Mouse (Mus musculus) liver, embryonic 13.5 days (tissue): Measurements from ENCODE around the gene Klc1. TPM values are rescaled to one million over a fixed set of nuclear protein-coding genes. Genes with fewer than 3 reads are reported as not detected.

Experiments
- ATAC-seq: fragments of 200-750 bp; cut with Nextera tagmentation; 2 replicates; pipeline ENCODE4 v1.8.0; 2017; ENCODE audit warnings: low read depth, mild to moderate bottlenecking, moderate number of reproducible peaks, moderate library complexity
- DNase-seq: peaks from one replicate; pipeline ENCODE4 v3.0.0; 2022
- H3K27ac ChIP-seq: fragments of 300-500 bp; sonication (generic); 2 replicates; pipeline ENCODE4 v1.5.1; 2015; ENCODE audit warnings: moderate library complexity, mild to moderate bottlenecking, inconsistent platforms
- H3K27me3 ChIP-seq: fragments of 300-500 bp; sonication (generic); 2 replicates; pipeline ENCODE4 v1.6.1; 2015; ENCODE audit warnings: mild to moderate bottlenecking, inconsistent platforms
- H3K36me3 ChIP-seq: fragments of 300-500 bp; sonication (generic); 2 replicates; pipeline ENCODE4 v1.6.1; 2015; ENCODE audit warnings: mild to moderate bottlenecking, inconsistent platforms
- H3K4me1 ChIP-seq: fragments of 300-500 bp; sonication (generic); replicated peaks from 2 replicates; pipeline ENCODE4 v1.6.1; 2015; ENCODE audit warnings: inconsistent platforms
- H3K4me2 ChIP-seq: fragments of 300-500 bp; sonication (generic); 2 replicates; pipeline ENCODE4 v1.6.1; 2015; ENCODE audit warnings: inconsistent platforms, mild to moderate bottlenecking, moderate library complexity
- H3K4me3 ChIP-seq: fragments of 300-500 bp; sonication (generic); replicated peaks from 2 replicates; pipeline ENCODE4 v1.5.1; 2015; ENCODE audit warnings: mild to moderate bottlenecking, inconsistent platforms
- H3K9ac ChIP-seq: fragments of 300-500 bp; sonication (generic); 2 replicates; pipeline ENCODE4 v1.6.1; 2015; ENCODE audit warnings: mild to moderate bottlenecking, inconsistent platforms
- H3K9me3 ChIP-seq: fragments of 300-500 bp; sonication (generic); replicated peaks from 2 replicates; pipeline ENCODE4 v1.6.1; 2016; ENCODE audit warnings: inconsistent platforms
- WGBS: fragments of 180-500 bp; shearing (Covaris S2); methylation state at CpG from one replicate; pipeline ENCODE4 v1.1.7; 2015; ENCODE audit not compliant: insufficient replicate concordance; 5-methylcytosine and 5-hydroxymethylcytosine counted together
- polyA plus RNA-seq: library from polyadenylated mRNA; unstranded; fragments of >200 nt; fragmentation: Nextera tagmentation; extraction: Ambion mirVana; gene quantifications from 2 replicates; pipeline ENCODE4 v1.2.1, GENCODE M21; 2015

Klc1 gene
- polyA plus RNA-seq, 1 experiment from 2014 or later: 22.5 TPM

GRCm38 (mm10) chr12:111774156-111774555 lies 15.5 kb downstream of the Klc1 start:
- H3K36me3 ChIP-seq: peaks cover 83% of the 10 kb centered on the region
- H3K4me2 ChIP-seq: no peak overlapping the region
- DNase-seq: no peak

DNA sequence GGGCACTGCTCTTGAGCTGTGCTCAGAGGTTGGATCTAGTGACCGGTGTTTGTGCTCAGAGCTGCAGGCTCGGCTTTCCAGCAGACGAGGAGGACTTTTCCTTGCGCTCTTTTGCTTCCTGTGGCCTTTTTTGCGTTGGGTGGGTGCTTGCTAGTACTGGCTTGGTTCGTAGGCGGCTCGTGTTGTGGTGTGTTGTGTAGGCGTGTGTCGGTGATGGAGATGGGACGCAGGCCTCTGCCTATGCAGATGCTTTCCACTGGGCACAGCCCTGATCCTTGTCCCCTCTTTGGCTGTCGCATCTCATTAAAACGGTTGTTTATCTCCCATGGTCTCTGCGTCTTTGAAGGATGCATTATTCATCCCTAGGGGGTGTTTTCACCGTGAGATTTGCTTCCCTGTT lies 16.2 kb downstream of the Klc1 start:
- Histone ChIP-seq H3K4me1 (peaks cover 3% of the 10 kb centered on the region; the same call in 1 of the 2 replicates), H3K9ac (no peak overlapping the region), H3K36me3 (peaks cover 86% of the 10 kb centered on the region), H3K4me3 (no peak overlapping the region), H3K9me3 (no peaks in the 10 kb centered on the region), H3K27me3 (no peaks in the 10 kb centered on the region), H3K4me2 (no peak overlapping the region), H3K27ac (no peak overlapping the region)
- ATAC-seq (no peak), DNase-seq (no peak)
- WGBS: 90% methylated on average over 15 of the region's 15 CpGs

More at GRCm38 (mm10) chr12:111774156-111774555, 15.5 kb downstream of the Klc1 start:
- Histone ChIP-seq H3K9ac (no peak overlapping the region), H3K4me1 (peaks cover 10% of the 10 kb centered on the region), H3K27me3 (no peaks in the 10 kb centered on the region), H3K4me3 (no peak overlapping the region), H3K9me3 (no peaks in the 10 kb centered on the region), H3K27ac (no peak overlapping the region)
- no peak for ATAC-seq
- 91% methylated on average over 16 of the region's 16 CpGs for WGBS

DNA sequence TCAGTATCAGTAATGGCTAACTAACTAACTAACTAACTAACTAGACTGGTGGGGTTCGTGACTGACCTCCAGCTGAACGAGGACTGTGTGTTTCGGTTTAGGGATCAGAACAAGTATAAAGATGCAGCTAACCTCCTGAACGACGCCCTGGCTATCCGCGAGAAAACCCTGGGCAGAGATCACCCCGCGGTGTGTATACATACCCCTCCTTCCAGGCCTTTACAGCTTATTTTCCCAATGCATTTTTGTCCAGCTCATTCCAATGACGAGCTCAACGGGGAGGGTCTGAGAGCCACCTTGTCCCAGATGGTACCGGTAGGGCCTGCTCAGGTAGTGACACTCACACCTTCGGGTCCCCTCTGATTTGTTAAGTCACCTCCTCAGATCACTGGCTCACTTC lies 19.3 kb downstream of the Klc1 start:
- Histone ChIP-seq H3K36me3 (peaks cover 98% of the 10 kb centered on the region), H3K9me3 (no peaks in the 10 kb centered on the region), H3K4me3 (no peak overlapping the region), H3K4me2 (no peak overlapping the region), H3K27me3 (no peaks in the 10 kb centered on the region), H3K4me1 (no peaks in the 10 kb centered on the region), H3K27ac (no peak overlapping the region), H3K9ac (no peak overlapping the region)
- ATAC-seq: no peak
- WGBS: 86% methylated on average over 13 of the region's 13 CpGs
- no peak for DNase-seq

DNA sequence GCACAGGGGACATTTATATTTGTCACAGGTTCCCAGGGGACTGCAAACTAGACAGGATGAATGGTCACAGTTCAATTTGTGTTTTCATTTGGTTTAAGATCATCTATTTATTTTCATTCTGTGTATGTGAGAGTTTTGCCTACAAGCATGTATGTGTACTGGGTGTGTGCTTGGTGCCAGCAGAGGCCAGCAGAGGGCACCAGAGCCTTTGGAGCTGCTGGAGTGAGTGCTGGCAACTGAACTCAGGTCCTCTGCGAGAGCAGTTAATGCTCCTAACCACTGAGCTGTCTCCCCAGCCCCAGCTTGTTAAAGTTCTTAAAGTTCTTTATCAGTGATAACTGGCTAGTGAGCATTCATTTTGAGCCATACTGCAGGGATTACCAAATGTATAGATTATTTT lies 20.9 kb downstream of the Klc1 start:
- ATAC-seq (0 out of 2 replicates have a peak, but pooled peaks have one; percentile 6), DNase-seq (no peak)
- Histone ChIP-seq H3K9me3 (no peaks in the 10 kb centered on the region), H3K27ac (no peak overlapping the region), H3K4me1 (0 out of 2 replicates have a peak, but pooled peaks cover 7% of the 10 kb centered on the region), H3K4me3 (no peak overlapping the region), H3K27me3 (no peaks in the 10 kb centered on the region), H3K4me2 (no peak overlapping the region), H3K36me3 (peaks cover 95% of the 10 kb centered on the region), H3K9ac (no peak overlapping the region)
- WGBS: 97% methylated on average over 1 of the region's 1 CpGs

DNA sequence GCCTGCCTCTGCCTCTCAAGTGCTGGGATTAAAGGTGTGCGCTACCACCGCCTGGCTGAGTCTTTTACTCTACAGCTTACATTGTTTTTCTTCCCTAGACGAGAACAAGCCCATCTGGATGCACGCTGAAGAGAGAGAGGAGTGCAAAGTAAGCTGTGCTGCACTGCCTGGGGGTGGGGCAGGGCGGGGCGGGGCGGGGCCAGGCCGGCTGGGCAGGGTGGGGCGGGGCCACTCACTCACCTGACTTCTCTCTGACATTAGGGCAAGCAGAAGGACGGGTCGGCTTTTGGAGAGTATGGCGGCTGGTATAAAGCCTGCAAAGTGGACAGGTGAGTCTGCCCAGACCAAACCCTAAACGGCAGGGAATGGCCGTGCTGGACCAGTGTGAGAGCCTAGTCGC lies 26.5 kb downstream of the Klc1 start:
- Histone ChIP-seq H3K9ac (no peak overlapping the region), H3K27ac (no peak overlapping the region), H3K4me1 (peaks cover 49% of the 10 kb centered on the region), H3K4me2 (no peak overlapping the region), H3K9me3 (no peaks in the 10 kb centered on the region), H3K27me3 (no peaks in the 10 kb centered on the region), H3K4me3 (no peak overlapping the region), H3K36me3 (peaks cover 94% of the 10 kb centered on the region)
- ATAC-seq: no peak
- 58% methylated on average over 15 of the region's 15 CpGs for WGBS
- no peak for DNase-seq

- DNase-seq (peak; percentile 44), ATAC-seq (peak; percentile 74)
- H3K4me2 ChIP-seq: no peak overlapping the region
- no peak overlapping the region for H3K4me3 ChIP-seq
- no peaks in the 10 kb centered on the region for H3K9me3 ChIP-seq
- H3K4me1 ChIP-seq: peaks cover 54% of the 10 kb centered on the region
- WGBS: 36% methylated on average over 6 of the region's 6 CpGs
- H3K9ac ChIP-seq: no peak overlapping the region
- H3K27me3 ChIP-seq: no peaks in the 10 kb centered on the region
- H3K36me3 ChIP-seq: peaks cover 92% of the 10 kb centered on the region
- H3K27ac ChIP-seq: 0 out of 2 replicates have a peak overlapping the region, but pooled peaks have one; percentile 40
Observed at GRCm38 (mm10) chr12:111787015-111787414, 28.4 kb downstream of the Klc1 start.

GRCm38 (mm10) chr12:111790090-111790489 lies 31.4 kb downstream of the Klc1 start:
- Histone ChIP-seq H3K4me2 (no peak overlapping the region), H3K9ac (no peak overlapping the region), H3K27me3 (no peaks in the 10 kb centered on the region), H3K27ac (peak overlapping the region; percentile 72), H3K9me3 (no peaks in the 10 kb centered on the region), H3K36me3 (peaks cover 97% of the 10 kb centered on the region), H3K4me3 (no peak overlapping the region), H3K4me1 (peaks cover 55% of the 10 kb centered on the region)
- no peak for DNase-seq
- 81% methylated on average over 5 of the region's 5 CpGs for WGBS
- peak; percentile 46 for ATAC-seq

DNA sequence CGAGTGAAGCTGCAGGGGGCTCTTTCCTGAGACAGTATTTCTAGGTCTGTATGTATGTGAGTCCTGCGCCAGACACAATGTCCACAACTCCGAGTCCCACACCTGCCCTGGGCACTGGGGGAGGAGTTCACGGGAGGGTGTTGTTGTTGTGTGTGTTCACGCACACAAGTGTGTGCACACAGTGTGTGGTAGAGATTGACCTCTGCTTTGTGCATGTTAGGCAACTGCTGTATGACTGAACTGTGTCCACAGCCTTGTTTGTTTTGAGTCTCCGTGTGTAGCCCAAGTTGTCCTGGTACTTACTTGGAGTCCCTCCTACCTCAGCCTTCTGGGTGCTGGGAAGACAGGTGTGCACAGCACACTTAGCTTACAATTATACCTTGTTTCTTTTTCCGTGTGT lies 32.0 kb downstream of the Klc1 start:
- H3K27ac ChIP-seq: peak overlapping the region; percentile 72
- ATAC-seq (no peak), DNase-seq (no peak)
- H3K4me1 ChIP-seq: peaks cover 51% of the 10 kb centered on the region
- H3K36me3 ChIP-seq: peaks cover 97% of the 10 kb centered on the region
- H3K4me3 ChIP-seq: no peak overlapping the region
- H3K4me2 ChIP-seq: no peak overlapping the region
- H3K9me3 ChIP-seq: no peaks in the 10 kb centered on the region
- H3K9ac ChIP-seq: no peak overlapping the region
- no peaks in the 10 kb centered on the region for H3K27me3 ChIP-seq
- WGBS: 72% methylated on average over 7 of the region's 7 CpGs

- no peak overlapping the region for H3K27ac ChIP-seq
- ATAC-seq (no peak), DNase-seq (no peak)
- no peak overlapping the region for H3K9ac ChIP-seq
- peaks cover 42% of the 10 kb centered on the region for H3K4me1 ChIP-seq
- no peaks in the 10 kb centered on the region for H3K9me3 ChIP-seq
- peaks cover 97% of the 10 kb centered on the region for H3K36me3 ChIP-seq
- no peak overlapping the region for H3K4me3 ChIP-seq
- 84% methylated on average over 13 of the region's 13 CpGs for WGBS
- no peaks in the 10 kb centered on the region for H3K27me3 ChIP-seq
- no peak overlapping the region for H3K4me2 ChIP-seq
Observed at GRCm38 (mm10) chr12:111791474-111792104, 32.9 kb downstream of the Klc1 start.

GRCm38 (mm10) chr12:111794102-111794501 lies 35.5 kb downstream of the Klc1 start:
- DNase-seq: peak; percentile 44
- Histone ChIP-seq H3K36me3 (peaks cover 94% of the 10 kb centered on the region), H3K27ac (no peak overlapping the region), H3K9ac (0 out of 2 replicates have a peak overlapping the region, but pooled peaks have one; percentile 31), H3K4me1 (peaks cover 27% of the 10 kb centered on the region), H3K4me2 (no peak overlapping the region), H3K4me3 (no peak overlapping the region), H3K27me3 (no peaks in the 10 kb centered on the region), H3K9me3 (no peaks in the 10 kb centered on the region)
- 41% methylated on average over 22 of the region's 22 CpGs for WGBS
- peak; percentile 69 for ATAC-seq

DNA sequence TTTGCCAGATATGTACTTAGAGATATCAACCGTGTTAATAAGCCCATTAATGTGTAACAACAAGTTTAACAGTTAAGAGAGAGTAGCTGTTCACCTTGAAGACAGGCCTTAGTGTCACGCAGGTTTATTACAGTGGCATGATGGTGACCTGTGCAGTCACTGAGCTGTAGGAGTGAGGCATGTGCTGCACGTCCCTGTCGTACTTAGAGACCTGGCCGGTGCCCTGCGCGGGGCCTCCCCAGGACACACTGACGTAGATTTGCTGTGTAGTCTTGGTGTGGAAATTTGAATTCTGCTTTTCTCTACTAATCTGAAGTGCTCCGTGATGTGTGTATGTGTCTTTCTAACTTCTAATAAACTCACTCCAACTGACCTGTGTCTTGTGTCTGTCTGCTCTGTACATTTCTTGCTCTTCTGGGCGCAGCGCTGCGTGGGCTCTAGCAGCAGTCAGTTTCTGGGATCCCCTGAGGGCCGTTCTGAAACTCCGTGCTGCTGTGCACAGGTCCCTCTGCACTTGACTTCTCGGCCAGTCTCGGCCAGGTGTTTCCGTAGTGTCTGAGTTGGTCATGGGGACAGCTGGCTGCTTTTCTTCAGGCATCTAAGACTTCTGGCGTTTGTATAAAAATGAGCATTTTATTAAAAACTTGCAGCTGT lies 36.0 kb downstream of the Klc1 start:
- H3K4me1 ChIP-seq: peaks cover 22% of the 10 kb centered on the region
- H3K27me3 ChIP-seq: no peaks in the 10 kb centered on the region
- no peak overlapping the region for H3K4me3 ChIP-seq
- DNase-seq (no peak), ATAC-seq (no peak)
- 90% methylated on average over 18 of the region's 18 CpGs for WGBS
- H3K36me3 ChIP-seq: peaks cover 88% of the 10 kb centered on the region
- H3K27ac ChIP-seq: no peak overlapping the region
- H3K9ac ChIP-seq: 0 out of 2 replicates have a peak overlapping the region, but pooled peaks have one; percentile 31
- no peaks in the 10 kb centered on the region for H3K9me3 ChIP-seq
- no peak overlapping the region for H3K4me2 ChIP-seq
